Mouse (Mus musculus) hindbrain, embryonic 15.5 days (tissue): ENCODE data around the gene Bcl2l13. TPM values are rescaled to one million over a fixed set of nuclear protein-coding genes. Genes with fewer than 3 reads are reported as not detected.
A peak's percentile ranks its signal among the peaks of the same experiment; 100 is the strongest.

Experiments used
- ATAC-seq: fragments of 200-750 bp; cut with Nextera tagmentation; 2 replicates; pipeline ENCODE4 v1.8.0; 2017; ENCODE audit warnings: low read depth, moderate number of reproducible peaks, moderate TSS enrichment; ENCODE audit not compliant: low FRiP score
- H3K27ac ChIP-seq: fragments of 300-500 bp; sonication (generic); replicated peaks from 2 replicates; pipeline ENCODE4 v1.5.1; 2015; ENCODE audit warnings: mild to moderate bottlenecking, inconsistent platforms
- H3K27me3 ChIP-seq: fragments of 300-500 bp; sonication (generic); 2 replicates; pipeline ENCODE4 v1.6.1; 2015; ENCODE audit warnings: control low read depth, inconsistent platforms
- H3K36me3 ChIP-seq: fragments of 300-500 bp; sonication (generic); 2 replicates; pipeline ENCODE4 v1.6.1; 2015; ENCODE audit warnings: control low read depth, inconsistent platforms
- H3K4me1 ChIP-seq: fragments of 300-500 bp; sonication (generic); replicated peaks from 2 replicates; pipeline ENCODE4 v1.6.1; 2015; ENCODE audit warnings: control low read depth, inconsistent platforms
- H3K4me2 ChIP-seq: fragments of 300-500 bp; sonication (generic); 2 replicates; pipeline ENCODE4 v1.6.1; 2015; ENCODE audit warnings: moderate library complexity, mild to moderate bottlenecking, inconsistent platforms
- H3K4me3 ChIP-seq: fragments of 300-500 bp; sonication (generic); 2 replicates; pipeline ENCODE4 v1.5.1; 2015; ENCODE audit warnings: mild to moderate bottlenecking, inconsistent platforms
- H3K9ac ChIP-seq: fragments of 300-500 bp; sonication (generic); 2 replicates; pipeline ENCODE4 v1.6.1; 2015; ENCODE audit warnings: inconsistent platforms
- H3K9me3 ChIP-seq: fragments of 300-500 bp; sonication (generic); 2 replicates; pipeline ENCODE4 v1.6.1; 2016; ENCODE audit warnings: control low read depth, inconsistent platforms
- WGBS: fragments of 180-500 bp; shearing (Covaris S2); methylation state at CpG from one replicate; pipeline ENCODE4 v1.1.7; 2015; 5-methylcytosine and 5-hydroxymethylcytosine counted together
- polyA plus RNA-seq: library from polyadenylated mRNA; unstranded; fragments of >200 nt; fragmentation: Nextera tagmentation; extraction: Ambion mirVana; gene quantifications from 2 replicates; pipeline ENCODE4 v1.2.1, GENCODE M21; 2015

Gene Bcl2l13
- polyA plus RNA-seq, 1 experiment from 2014 or later = 29.8 TPM

DNA sequence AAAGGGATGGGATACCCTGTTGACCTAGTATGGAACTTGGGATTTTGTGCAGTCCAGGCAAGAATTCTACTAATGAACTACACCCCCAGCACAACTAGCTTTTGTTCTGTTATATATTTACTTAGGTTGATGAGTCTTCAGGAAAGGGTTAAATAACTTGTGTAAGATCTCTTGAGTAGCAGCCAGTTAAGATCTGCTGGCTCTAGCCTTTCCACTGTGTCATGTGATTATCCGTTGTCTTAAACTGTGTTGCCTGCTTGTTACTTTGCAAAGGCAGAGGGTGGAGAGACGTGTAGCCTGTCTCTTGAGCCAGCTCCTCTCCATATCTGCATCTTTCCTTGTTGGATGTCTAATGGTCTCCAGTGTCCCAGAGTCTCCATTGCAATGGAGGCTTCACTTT is 35.3 kb downstream of the Bcl2l13 start:
- Histone ChIP-seq H3K27me3 (no peaks in the 10 kb centered on the region), H3K27ac (no peak overlapping the region), H3K4me3 (no peak overlapping the region), H3K4me1 (no peaks in the 10 kb centered on the region), H3K9me3 (no peaks in the 10 kb centered on the region), H3K9ac (no peak overlapping the region), H3K36me3 (peaks cover 13% of the 10 kb centered on the region; the same call in 1 of the 2 replicates), H3K4me2 (no peak overlapping the region)
- no peak for ATAC-seq
- whole genome bisulfite sequencing = 86% methylated on average over 2 of the region's 2 CpGs

DNA sequence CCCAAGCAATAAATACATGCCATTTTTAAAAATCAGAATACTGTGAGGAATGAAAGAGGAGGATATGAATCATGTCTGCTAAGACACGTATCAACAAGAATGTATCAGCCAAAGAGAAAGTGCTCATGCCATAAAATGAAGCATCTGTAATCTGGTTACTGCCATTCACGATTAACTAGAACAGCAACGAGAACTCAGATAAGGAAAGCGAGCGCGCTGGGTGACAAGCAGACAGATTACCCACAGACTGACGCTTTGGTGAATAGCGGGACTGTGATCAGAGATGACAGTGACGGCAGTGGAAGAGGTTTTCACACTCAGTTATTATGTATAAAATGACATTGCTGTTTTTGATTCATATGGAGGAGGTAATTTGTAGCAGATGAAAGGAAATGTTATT is 37.9 kb downstream of the Bcl2l13 start:
- Histone ChIP-seq H3K27ac (no peak overlapping the region), H3K27me3 (no peaks in the 10 kb centered on the region), H3K36me3 (peaks cover 13% of the 10 kb centered on the region; the same call in 1 of the 2 replicates), H3K4me3 (no peak overlapping the region), H3K9me3 (no peaks in the 10 kb centered on the region), H3K9ac (no peak overlapping the region), H3K4me2 (no peak overlapping the region), H3K4me1 (no peaks in the 10 kb centered on the region)
- 69% methylated on average over 9 of the region's 9 CpGs for WGBS
- ATAC-seq = no peak

GRCm38 (mm10) chr6:120879046-120879445 is 43.0 kb downstream of the Bcl2l13 start:
- Histone ChIP-seq H3K4me3 (no peak overlapping the region), H3K4me1 (no peaks in the 10 kb centered on the region), H3K27ac (no peak overlapping the region), H3K27me3 (no peaks in the 10 kb centered on the region), H3K4me2 (no peak overlapping the region), H3K36me3 (peaks cover 22% of the 10 kb centered on the region), H3K9me3 (no peaks in the 10 kb centered on the region), H3K9ac (no peak overlapping the region)
- WGBS = 92% methylated on average over 5 of the region's 5 CpGs
- ATAC-seq = no peak

DNA sequence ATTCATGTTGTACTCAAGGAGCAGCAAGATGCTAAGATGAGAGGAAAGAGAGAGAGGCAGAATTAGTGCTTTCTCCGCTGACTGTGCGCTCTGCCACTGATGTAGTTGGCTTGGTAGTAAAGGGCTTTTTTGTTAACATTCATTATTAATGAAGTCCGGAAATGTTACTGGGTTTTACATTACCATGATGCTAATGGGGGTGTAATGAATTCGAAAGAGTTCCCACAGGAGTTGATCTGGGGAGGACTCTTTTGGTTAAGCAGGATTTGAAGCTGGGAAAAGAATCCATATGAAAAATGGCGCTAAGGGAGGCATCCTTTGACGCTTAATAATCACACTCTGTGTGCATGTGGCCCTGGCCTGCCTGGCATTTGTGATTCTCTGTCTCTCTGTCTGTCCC is 48.4 kb downstream of the Bcl2l13 start:
- no peak overlapping the region for H3K27ac ChIP-seq
- H3K36me3 ChIP-seq = peaks cover 43% of the 10 kb centered on the region
- H3K4me1 ChIP-seq = no peaks in the 10 kb centered on the region
- no peak overlapping the region for H3K4me2 ChIP-seq
- no peak overlapping the region for H3K9ac ChIP-seq
- H3K9me3 ChIP-seq = no peaks in the 10 kb centered on the region
- ATAC-seq = no peak
- H3K4me3 ChIP-seq = no peak overlapping the region
- no peaks in the 10 kb centered on the region for H3K27me3 ChIP-seq
- WGBS = 59% methylated on average over 6 of the region's 6 CpGs

DNA sequence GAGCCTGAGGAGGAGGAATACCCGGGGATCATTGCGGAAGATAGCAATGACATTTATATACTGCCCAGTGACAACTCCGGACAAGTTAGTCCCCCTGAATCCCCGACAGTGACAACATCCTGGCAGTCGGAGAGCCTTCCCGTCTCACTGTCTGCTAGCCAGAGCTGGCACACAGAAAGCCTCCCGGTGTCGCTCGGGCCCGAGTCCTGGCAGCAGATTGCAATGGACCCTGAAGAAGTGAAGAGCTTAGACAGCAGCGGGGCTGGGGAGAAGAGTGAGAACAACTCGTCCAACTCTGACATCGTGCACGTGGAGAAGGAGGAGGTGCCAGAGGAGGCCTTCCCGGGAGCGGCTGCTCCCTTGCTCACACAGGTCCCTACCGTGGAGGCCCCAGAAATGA is 50.7 kb downstream of the Bcl2l13 start:
- H3K36me3 ChIP-seq = peaks cover 47% of the 10 kb centered on the region
- no peak overlapping the region for H3K4me2 ChIP-seq
- H3K27me3 ChIP-seq = no peaks in the 10 kb centered on the region
- no peak overlapping the region for H3K4me3 ChIP-seq
- no peaks in the 10 kb centered on the region for H3K4me1 ChIP-seq
- WGBS = 91% methylated on average over 17 of the region's 17 CpGs
- H3K27ac ChIP-seq = no peak overlapping the region
- ATAC-seq = no peak
- no peaks in the 10 kb centered on the region for H3K9me3 ChIP-seq
- H3K9ac ChIP-seq = no peak overlapping the region

GRCm38 (mm10) chr6:120894089-120894488 is 58.1 kb downstream of the Bcl2l13 start:
- peaks cover 44% of the 10 kb centered on the region for H3K36me3 ChIP-seq
- no peaks in the 10 kb centered on the region for H3K4me1 ChIP-seq
- H3K4me2 ChIP-seq = no peak overlapping the region
- WGBS = 95% methylated on average over 9 of the region's 9 CpGs
- no peak for ATAC-seq
- H3K27ac ChIP-seq = no peak overlapping the region
- no peaks in the 10 kb centered on the region for H3K9me3 ChIP-seq
- H3K9ac ChIP-seq = no peak overlapping the region
- no peak overlapping the region for H3K4me3 ChIP-seq
- H3K27me3 ChIP-seq = no peaks in the 10 kb centered on the region

- Histone ChIP-seq H3K27ac (no peak overlapping the region), H3K4me3 (no peak overlapping the region), H3K4me1 (no peaks in the 10 kb centered on the region), H3K4me2 (no peak overlapping the region), H3K36me3 (peaks cover 40% of the 10 kb centered on the region), H3K27me3 (no peaks in the 10 kb centered on the region), H3K9ac (no peak overlapping the region), H3K9me3 (no peaks in the 10 kb centered on the region)
- 93% methylated on average over 9 of the region's 9 CpGs for WGBS
- ATAC-seq = no peak
These were observed 58.5 kb downstream of the Bcl2l13 start for GRCm38 (mm10) chr6:120894524-120894923.

DNA sequence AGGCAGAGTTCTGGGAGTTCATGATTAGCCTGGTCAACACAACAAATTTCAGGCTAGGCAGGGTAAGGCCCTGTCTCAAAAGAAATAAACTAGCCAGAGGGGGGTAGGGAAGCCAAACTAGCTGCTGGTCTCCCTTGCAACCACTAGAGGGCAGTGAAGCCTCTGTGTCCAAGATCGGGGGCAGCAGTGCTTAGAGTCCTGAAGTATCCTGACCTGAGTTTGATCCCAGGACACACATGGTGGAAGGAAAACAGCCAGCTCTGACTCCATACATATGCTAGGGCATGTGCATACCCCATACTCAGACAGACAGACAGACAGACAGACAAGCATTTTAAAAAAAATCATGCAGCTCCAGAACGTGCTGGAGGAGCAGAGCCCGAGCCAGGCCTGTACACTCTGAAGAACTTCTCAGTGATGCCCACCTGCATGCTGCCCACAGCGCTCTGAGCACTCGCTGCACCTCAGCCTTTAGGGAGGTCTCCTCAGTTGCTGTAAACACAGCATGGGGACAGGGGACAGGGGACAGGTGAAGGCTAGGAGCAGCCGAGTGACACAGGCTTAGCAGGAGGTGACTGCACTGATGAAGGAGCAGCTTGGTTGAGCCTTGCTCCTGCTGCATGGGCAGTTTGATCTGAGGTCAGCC is 62.3 kb downstream of the Bcl2l13 start:
- no peaks in the 10 kb centered on the region for H3K27me3 ChIP-seq
- no peak overlapping the region for H3K4me2 ChIP-seq
- peaks cover 21% of the 10 kb centered on the region for H3K36me3 ChIP-seq
- H3K27ac ChIP-seq = no peak overlapping the region
- ATAC-seq = peak; percentile 65; the same call in 1 of the 2 replicates
- no peaks in the 10 kb centered on the region for H3K4me1 ChIP-seq
- 66% methylated on average over 6 of the region's 6 CpGs for WGBS
- no peak overlapping the region for H3K9ac ChIP-seq
- H3K9me3 ChIP-seq = no peaks in the 10 kb centered on the region
- H3K4me3 ChIP-seq = no peak overlapping the region

DNA sequence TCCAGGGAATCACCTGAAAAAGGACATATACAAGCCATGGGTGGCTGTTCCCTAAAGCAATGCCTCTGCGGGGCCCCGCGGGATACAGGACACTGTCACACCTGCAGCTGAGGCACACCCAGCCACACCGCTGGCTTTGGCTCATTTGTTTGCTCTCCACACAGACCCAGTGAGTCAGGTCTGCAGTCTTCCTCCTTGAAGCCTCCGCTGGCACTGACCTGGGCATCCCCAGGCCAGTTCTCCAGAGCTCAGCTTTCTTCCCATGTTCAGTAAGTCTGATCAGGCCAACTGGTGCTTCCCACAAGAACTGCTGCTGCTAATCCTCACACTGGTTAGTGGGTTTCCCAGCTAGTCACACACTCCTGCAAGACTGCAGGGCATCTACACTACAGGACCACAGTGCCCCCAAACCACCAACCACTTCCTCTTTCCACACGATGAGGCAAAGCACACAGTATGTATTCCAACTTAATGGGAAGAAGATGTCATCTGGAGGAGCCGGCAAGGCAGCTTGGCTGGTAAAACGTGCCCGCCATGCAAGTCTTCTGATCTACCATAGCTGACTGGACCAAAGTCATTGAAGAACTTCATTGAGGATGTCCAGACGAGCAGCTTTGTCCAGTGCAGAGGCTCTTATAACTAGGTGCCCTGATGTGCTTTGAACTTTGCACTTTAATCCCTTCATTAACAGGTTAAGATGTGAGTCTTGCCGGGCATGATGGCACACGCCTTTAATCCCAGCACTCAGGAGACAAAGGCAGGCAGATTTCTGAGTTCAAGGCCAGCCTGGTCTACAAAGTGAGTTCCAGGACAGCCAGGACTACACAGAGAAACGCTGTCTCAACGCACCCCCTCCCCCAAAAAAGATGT is 66.0 kb downstream of the Bcl2l13 start:
- no peak for ATAC-seq
- no peaks in the 10 kb centered on the region for H3K36me3 ChIP-seq
- no peak overlapping the region for H3K4me3 ChIP-seq
- H3K9ac ChIP-seq = no peak overlapping the region
- H3K4me2 ChIP-seq = no peak overlapping the region
- no peaks in the 10 kb centered on the region for H3K9me3 ChIP-seq
- no peak overlapping the region for H3K27ac ChIP-seq
- 92% methylated on average over 14 of the region's 14 CpGs for WGBS
- H3K27me3 ChIP-seq = no peaks in the 10 kb centered on the region
- H3K4me1 ChIP-seq = no peaks in the 10 kb centered on the region

GRCm38 (mm10) chr6:120903450-120903912 is 67.5 kb downstream of the Bcl2l13 start:
- H3K4me1 ChIP-seq = no peaks in the 10 kb centered on the region
- H3K36me3 ChIP-seq = no peaks in the 10 kb centered on the region
- no peak overlapping the region for H3K4me3 ChIP-seq
- H3K9me3 ChIP-seq = no peaks in the 10 kb centered on the region
- no peak for ATAC-seq
- no peak overlapping the region for H3K4me2 ChIP-seq
- no peaks in the 10 kb centered on the region for H3K27me3 ChIP-seq
- H3K27ac ChIP-seq = no peak overlapping the region
- 65% methylated on average over 5 of the region's 5 CpGs for WGBS
- no peak overlapping the region for H3K9ac ChIP-seq

DNA sequence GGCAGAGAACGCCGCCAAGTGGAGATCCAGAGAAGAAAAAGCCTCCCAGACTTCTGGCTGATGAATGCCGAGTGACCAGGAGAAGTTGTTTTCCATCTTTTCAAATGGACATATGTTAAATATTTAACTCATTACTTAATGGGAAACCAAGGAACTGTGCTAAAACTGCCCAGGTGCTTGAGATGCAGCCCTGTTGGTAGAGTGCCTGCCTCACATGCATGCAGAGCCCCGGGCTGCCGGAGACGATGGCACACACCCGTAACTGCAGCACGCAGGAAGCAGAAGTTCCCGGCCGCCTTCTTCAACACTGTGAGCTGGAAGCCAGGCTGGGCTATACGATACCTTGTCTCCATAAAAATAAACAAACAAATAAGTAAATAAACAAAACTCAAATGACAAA is 67.9 kb downstream of the Bcl2l13 start:
- ATAC-seq = no peak
- no peak overlapping the region for H3K4me3 ChIP-seq
- H3K27me3 ChIP-seq = no peaks in the 10 kb centered on the region
- no peak overlapping the region for H3K9ac ChIP-seq
- no peak overlapping the region for H3K27ac ChIP-seq
- 89% methylated on average over 11 of the region's 11 CpGs for WGBS
- no peaks in the 10 kb centered on the region for H3K36me3 ChIP-seq
- H3K4me1 ChIP-seq = no peaks in the 10 kb centered on the region
- no peaks in the 10 kb centered on the region for H3K9me3 ChIP-seq
- no peak overlapping the region for H3K4me2 ChIP-seq

GRCm38 (mm10) chr6:120905111-120905510 is 69.1 kb downstream of the Bcl2l13 start:
- no peak overlapping the region for H3K4me3 ChIP-seq
- H3K9ac ChIP-seq = no peak overlapping the region
- H3K27ac ChIP-seq = no peak overlapping the region
- 68% methylated on average over 5 of the region's 5 CpGs for WGBS
- no peaks in the 10 kb centered on the region for H3K27me3 ChIP-seq
- no peaks in the 10 kb centered on the region for H3K36me3 ChIP-seq
- no peak for ATAC-seq
- no peaks in the 10 kb centered on the region for H3K4me1 ChIP-seq
- H3K9me3 ChIP-seq = no peaks in the 10 kb centered on the region
- H3K4me2 ChIP-seq = no peak overlapping the region
